In genomic region chr10:60029387-60029786, GRCm38 (mm10) we compare ENCODE assay signal across 18 mouse cellular contexts. TPM values are rescaled to one million over a fixed set of nuclear protein-coding genes. Genes with fewer than 3 reads are reported as not detected.
DNase-seq lines count a peak whose midpoint lies in the region; ATAC-seq and TF ChIP-seq lines count a peak whose summit lies in the region.
"Had no signal": no experiment of that assay in that cellular context is flagged by ENCODE, and none has a peak within 500 bp of the region (broad histone marks: within the 10 kb centered on the region; RNA-seq: fewer than 3 reads in every experiment).

No protein-coding gene starts in this region.

- H3K4me1 ChIP-seq in kidney, embryonic 14.5 days (ENCODE audit: control insufficient read depth, insufficient read depth, low read length) = peaks cover 36% of the 10 kb centered on the region
- H3K4me1 ChIP-seq in midbrain, embryonic 15.5 days = peaks cover 51% of the 10 kb centered on the region

- no peak for ATAC-seq in kidney, embryonic 14.5 days (ENCODE audit: low FRiP score, low TSS enrichment)
- no peak for ATAC-seq in midbrain, embryonic 15.5 days (replicated peaks)
- ATAC-seq: activated CD4-positive, CD25-positive, alpha-beta regulatory T cell, adult 4 months; forebrain, postnatal 0 days had no signal

- H3K27ac ChIP-seq in kidney, embryonic 14.5 days (ENCODE audit: low read depth, low read length) = 0 out of 2 replicates have a peak overlapping the region, but pooled peaks have one; percentile 63
- H3K27ac ChIP-seq in midbrain, embryonic 15.5 days = no peak overlapping the region
- H3K27ac ChIP-seq: embryonic facial prominence, embryonic 10.5 days; gastrocnemius, adult 2 months; hindbrain, embryonic 10.5 days had no signal

- H3K9ac ChIP-seq in kidney, embryonic 14.5 days (ENCODE audit: low read depth, low read length) = no peak overlapping the region
- no peak overlapping the region for H3K9ac ChIP-seq in midbrain, embryonic 15.5 days
- H3K9ac ChIP-seq: forebrain, embryonic 13.5 days; forebrain, postnatal 0 days; heart, embryonic 12.5 days; hindbrain, embryonic 14.5 days had no signal

- TF ChIP-seq POLR2A in brain, embryonic 14.5 days (IDR thresholded peaks at IDR 0.05; ENCODE audit: borderline replicate concordance, extremely low read depth, insufficient read depth, insufficient read length, poor library complexity, severe bottlenecking) = no peak

- H3K36me3 ChIP-seq in kidney, embryonic 14.5 days (ENCODE audit: control insufficient read depth, insufficient read depth, low read length) = no peaks in the 10 kb centered on the region
- no peaks in the 10 kb centered on the region for H3K36me3 ChIP-seq in midbrain, embryonic 15.5 days (replicated peaks)
- H3K36me3 ChIP-seq: heart, embryonic 12.5 days had no signal

- no peak for TF ChIP-seq CTCF in brain, embryonic 14.5 days (IDR thresholded peaks at IDR 0.05; ENCODE audit: borderline replicate concordance, extremely low read depth, insufficient read depth, insufficient read length)

- 77% methylated on average over 4 of the region's 4 CpGs for WGBS in kidney, embryonic 14.5 days
- 81% methylated on average over 4 of the region's 4 CpGs for WGBS in midbrain, embryonic 15.5 days

- no peak overlapping the region for H3K4me3 ChIP-seq in kidney, embryonic 14.5 days (ENCODE audit: low read length)
- H3K4me3 ChIP-seq in midbrain, embryonic 15.5 days = no peak overlapping the region
- H3K4me3 ChIP-seq: embryonic facial prominence, embryonic 10.5 days; forebrain, embryonic 13.5 days; gastrocnemius, adult 2 months; heart, embryonic 12.5 days; hindbrain, embryonic 10.5 days had no signal

- no peaks in the 10 kb centered on the region for H3K27me3 ChIP-seq in kidney, embryonic 14.5 days (ENCODE audit: control insufficient read depth, insufficient read depth, low read length)
- H3K27me3 ChIP-seq in midbrain, embryonic 15.5 days (replicated peaks) = no peaks in the 10 kb centered on the region
- H3K27me3 ChIP-seq: forebrain, embryonic 13.5 days; heart, embryonic 12.5 days had no signal

- H3K4me2 ChIP-seq in kidney, embryonic 14.5 days (replicated peaks; ENCODE audit: low read depth, low read length) = no peak overlapping the region
- H3K4me2 ChIP-seq in midbrain, embryonic 15.5 days = no peak overlapping the region
- H3K4me2 ChIP-seq: forebrain, embryonic 13.5 days; heart, embryonic 12.5 days; hindbrain, embryonic 14.5 days had no signal

- no peak for DNase-seq in kidney, postnatal 14 days
- DNase-seq in 416B (ENCODE audit: low read depth) = peak; percentile 69
- DNase-seq in CD4-positive, CD25-positive, alpha-beta regulatory T cell, adult 2 months (ENCODE audit: low read depth, low spot score) = peak; percentile 42
- peak; percentile 11 for DNase-seq in brain, embryonic 14.5 days (ENCODE audit: low read depth)
- DNase-seq in lung, postnatal 25 days (ENCODE audit: low spot score) = no peak
- no peak for DNase-seq in right cerebral cortex, adult 18-20 months
- DNase-seq: cerebellum, adult 2 months; gastrocnemius, adult 2 months; gastrocnemius, postnatal 25 days had no signal

- no peaks in the 10 kb centered on the region for H3K9me3 ChIP-seq in kidney, embryonic 14.5 days (ENCODE audit: control insufficient read depth, low read length)
- H3K9me3 ChIP-seq in midbrain, embryonic 15.5 days = no peaks in the 10 kb centered on the region
- H3K9me3 ChIP-seq: embryonic facial prominence, embryonic 10.5 days; forebrain, embryonic 13.5 days; heart, embryonic 12.5 days; hindbrain, embryonic 10.5 days had no signal

RNA-seq across cellular contexts. Expression of gene Anapc16, which starts 26.5 kb away (rescaled TPM):
- polyA plus RNA-seq in kidney, embryonic 14.5 days (2014; fragmentation: Nextera tagmentation; extraction: Ambion mirVana) = 106 and 108 TPM in 2 replicates
- 85.9 and 112 TPM in 2 replicates for polyA plus RNA-seq in brain, embryonic 14.5 days (2012; rRNA removed)
- polyA plus RNA-seq in midbrain, embryonic 15.5 days (2015; fragmentation: Nextera tagmentation; extraction: Ambion mirVana) = 106 and 109 TPM in 2 replicates

RNA-seq across cellular contexts. Expression of gene Ascc1, which starts 26.8 kb away (rescaled TPM):
- 45.8 and 47.4 TPM in 2 replicates for polyA plus RNA-seq in kidney, embryonic 14.5 days (2014; fragmentation: Nextera tagmentation; extraction: Ambion mirVana)
- polyA plus RNA-seq in brain, embryonic 14.5 days (2012; rRNA removed) = 32.8 and 36.3 TPM in 2 replicates
- 47.4 and 48.7 TPM in 2 replicates for polyA plus RNA-seq in midbrain, embryonic 15.5 days (2015; fragmentation: Nextera tagmentation; extraction: Ambion mirVana)

Comparison
In these comparisons a context has a peak if more than half of its experiments do, and no peak if none do; other contexts are left out.
1. DNase-seq: peak in 416B (single experiment), CD4-positive, CD25-positive, alpha-beta regulatory T cell, adult 2 months (single experiment) and brain, embryonic 14.5 days (single experiment); none in kidney, postnatal 14 days (single experiment), lung, postnatal 25 days (single experiment) and right cerebral cortex, adult 18-20 months (single experiment).